Mouse (Mus musculus): ENCODE measurements at regions not wholly inside any gene's neighbourhood (a gene's known extent, or its start where the extent isn't known, plus 50 kb on each side); places are given as distances from the start of the nearest gene placed in this dataset.

DNA sequence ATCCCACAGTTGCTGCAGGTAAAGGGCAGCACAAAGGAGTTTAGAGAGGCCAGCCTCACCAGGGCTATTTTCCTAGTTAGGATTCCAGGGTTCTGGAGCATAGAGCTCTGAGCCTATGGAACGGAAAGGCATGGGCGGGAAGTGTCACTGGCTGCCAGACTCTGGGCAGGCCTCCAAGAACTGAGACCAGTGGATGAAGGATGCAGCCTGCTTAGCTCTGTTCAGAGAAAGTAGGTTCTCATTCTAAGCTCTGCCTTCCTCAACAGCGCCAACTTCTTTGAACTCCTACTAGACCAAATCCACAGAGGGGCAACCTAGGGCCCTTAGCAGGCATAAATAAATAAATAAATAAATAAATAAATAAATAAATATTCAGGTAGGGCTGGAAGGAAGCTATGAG is 80.1 kb upstream of the Foxq1 start:
- no peak for TF ChIP-seq POLR2A (IDR thresholded peaks at IDR 0.05; ENCODE audit: borderline replicate concordance, extremely low read depth, insufficient read depth, insufficient read length, poor library complexity, severe bottlenecking)
- no peak for TF ChIP-seq CTCF (IDR thresholded peaks at IDR 0.05; ENCODE audit: borderline replicate concordance, extremely low read depth, insufficient read depth, insufficient read length)
- DNase-seq (ENCODE audit: low read depth): peak; percentile 41

DNA sequence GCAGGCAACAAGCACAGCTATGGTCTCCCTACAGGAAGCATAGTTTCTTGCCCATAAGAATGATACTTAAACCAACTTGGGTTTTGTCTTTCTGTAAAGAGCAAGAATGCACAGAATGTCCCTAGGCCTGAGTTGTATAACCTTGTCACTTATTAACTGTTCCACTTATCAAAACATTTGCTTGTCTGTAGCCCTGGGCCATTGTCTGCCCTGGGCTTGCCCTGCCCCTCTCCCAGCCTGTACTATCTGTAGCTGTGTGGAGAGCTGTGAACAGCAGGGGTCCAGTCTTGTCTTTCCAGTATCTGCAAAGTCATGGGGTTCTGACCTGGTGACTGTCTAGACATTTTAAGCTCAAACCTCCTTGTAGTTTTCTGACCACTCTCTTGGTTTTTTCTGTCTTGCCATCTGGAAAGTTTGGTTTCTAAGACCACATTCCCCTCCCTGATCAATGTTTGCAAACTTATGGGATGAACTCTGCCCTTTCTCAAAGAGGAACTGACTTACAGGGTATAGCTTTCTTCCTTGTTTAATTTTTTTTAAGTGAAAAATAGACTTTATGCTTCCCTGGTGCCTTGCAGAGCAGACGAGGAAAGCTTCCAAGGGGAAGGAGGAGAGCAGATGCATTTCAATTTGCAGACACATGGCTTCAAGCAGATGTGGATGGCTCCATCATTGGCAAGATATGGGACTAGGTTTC is 78.6 kb upstream of the Foxq1 start:
- DNase-seq (ENCODE audit: low read depth): no peak
- no peak for TF ChIP-seq CTCF (IDR thresholded peaks at IDR 0.05; ENCODE audit: borderline replicate concordance, extremely low read depth, insufficient read depth, insufficient read length)
- TF ChIP-seq POLR2A (IDR thresholded peaks at IDR 0.05; ENCODE audit: borderline replicate concordance, extremely low read depth, insufficient read depth, insufficient read length, poor library complexity, severe bottlenecking): no peak

DNA sequence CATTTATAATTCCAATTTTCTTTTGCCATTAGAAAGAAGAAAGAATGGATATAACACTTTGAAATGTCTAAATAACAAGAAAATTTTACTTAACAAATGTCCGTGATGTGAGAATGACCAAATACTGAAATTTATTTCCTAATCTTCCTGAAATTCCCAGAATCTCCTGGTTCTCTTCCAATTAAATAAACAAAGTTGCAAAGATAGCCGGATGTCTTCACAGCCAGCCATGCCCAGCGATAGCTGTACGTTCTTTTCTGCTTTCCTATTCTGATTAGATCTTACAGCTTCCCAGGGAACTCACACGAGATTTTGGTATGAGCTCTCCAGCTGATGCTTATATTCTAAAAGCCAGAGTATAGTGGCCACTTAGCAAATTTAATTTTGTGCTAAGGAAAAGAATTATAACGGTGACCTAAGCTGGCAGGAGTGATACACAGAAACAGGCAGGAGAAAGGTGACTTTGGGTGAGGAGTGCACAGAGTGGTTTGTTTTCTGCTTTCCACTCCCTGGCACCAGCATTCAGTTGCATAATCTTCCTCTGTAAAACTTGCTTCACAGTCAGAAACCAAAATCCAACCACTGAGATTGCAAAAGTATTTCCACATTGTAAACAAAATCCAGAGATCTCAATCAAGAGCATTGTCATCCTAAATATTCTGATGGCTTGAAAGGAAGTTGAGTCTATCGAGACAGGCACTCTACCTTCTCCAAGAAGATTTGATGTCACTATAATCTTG is 74.7 kb upstream of the Foxq1 start:
- DNase-seq (ENCODE audit: low read depth): no peak
- TF ChIP-seq CTCF (IDR thresholded peaks at IDR 0.05; ENCODE audit: borderline replicate concordance, extremely low read depth, insufficient read depth, insufficient read length) (no peak), POLR2A (IDR thresholded peaks at IDR 0.05; ENCODE audit: borderline replicate concordance, extremely low read depth, insufficient read depth, insufficient read length, poor library complexity, severe bottlenecking) (no peak)

DNA sequence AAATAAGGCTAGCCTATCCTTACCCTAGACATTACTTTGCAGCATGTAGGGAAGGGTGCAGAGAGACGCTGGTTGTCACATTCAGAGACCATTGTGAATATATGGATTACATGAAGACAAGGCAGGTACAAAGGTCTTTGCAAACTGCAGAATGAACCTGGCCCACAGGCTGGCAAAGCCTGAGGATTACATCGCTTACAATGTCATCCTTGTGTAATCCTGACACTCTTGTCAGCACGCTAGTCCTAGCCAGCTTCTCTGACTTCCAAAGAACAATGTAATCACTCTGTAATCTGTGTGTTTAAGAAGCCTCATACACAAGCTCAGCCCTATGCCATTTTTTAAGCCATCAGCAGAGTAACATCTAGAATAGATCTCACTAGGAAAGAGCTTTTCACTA is 69.6 kb upstream of the Foxq1 start:
- TF ChIP-seq CTCF (IDR thresholded peaks at IDR 0.05; ENCODE audit: borderline replicate concordance, extremely low read depth, insufficient read depth, insufficient read length) (no peak), POLR2A (IDR thresholded peaks at IDR 0.05; ENCODE audit: borderline replicate concordance, extremely low read depth, insufficient read depth, insufficient read length, poor library complexity, severe bottlenecking) (no peak)
- no peak for DNase-seq (ENCODE audit: low read depth)

DNA sequence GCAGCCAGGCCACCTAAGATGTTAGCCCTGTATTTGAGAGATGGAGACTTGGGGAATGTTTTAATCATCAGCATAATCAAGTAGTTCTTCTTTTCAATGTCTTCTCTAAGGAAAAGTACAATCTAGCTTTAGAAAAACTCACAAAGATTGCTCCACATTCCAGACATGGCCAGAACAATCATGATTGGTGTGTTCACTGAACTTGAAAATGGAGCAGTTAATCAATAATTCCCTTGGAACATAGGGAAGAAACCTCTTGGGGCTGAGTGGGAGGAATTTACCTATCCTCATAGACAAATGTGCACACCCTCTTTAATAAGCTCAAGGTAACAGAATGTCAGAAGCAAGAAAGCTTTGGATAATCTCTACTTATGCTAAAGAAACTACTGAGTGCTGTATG is 67.7 kb upstream of the Foxq1 start:
- no peak for TF ChIP-seq CTCF (IDR thresholded peaks at IDR 0.05; ENCODE audit: borderline replicate concordance, extremely low read depth, insufficient read depth, insufficient read length)
- TF ChIP-seq POLR2A (IDR thresholded peaks at IDR 0.05; ENCODE audit: borderline replicate concordance, extremely low read depth, insufficient read depth, insufficient read length, poor library complexity, severe bottlenecking): no peak
- no peak for DNase-seq (ENCODE audit: low read depth)

DNA sequence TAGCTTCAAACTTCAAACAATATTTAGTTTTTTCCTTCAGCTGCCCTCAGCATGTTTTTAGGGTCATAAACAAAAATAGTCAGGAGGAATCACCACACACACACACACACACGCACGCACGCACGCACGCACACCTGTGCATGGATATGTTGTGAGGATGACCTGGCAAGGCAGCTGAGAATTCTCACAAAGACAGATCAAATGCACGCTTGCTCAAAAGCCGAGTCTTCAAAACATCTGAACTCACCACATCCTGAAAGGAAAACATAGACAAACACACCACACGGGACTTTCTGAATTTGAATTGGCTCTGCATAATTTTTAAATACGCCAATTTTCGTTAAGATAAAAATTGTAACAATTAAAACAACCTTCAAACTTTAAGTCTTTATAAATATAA is 52.7 kb upstream of the Foxq1 start:
- no peak for DNase-seq (ENCODE audit: low read depth)
- no peak for TF ChIP-seq POLR2A (IDR thresholded peaks at IDR 0.05; ENCODE audit: borderline replicate concordance, extremely low read depth, insufficient read depth, insufficient read length, poor library complexity, severe bottlenecking)
- no peak for TF ChIP-seq CTCF (IDR thresholded peaks at IDR 0.05; ENCODE audit: borderline replicate concordance, extremely low read depth, insufficient read depth, insufficient read length)

DNA sequence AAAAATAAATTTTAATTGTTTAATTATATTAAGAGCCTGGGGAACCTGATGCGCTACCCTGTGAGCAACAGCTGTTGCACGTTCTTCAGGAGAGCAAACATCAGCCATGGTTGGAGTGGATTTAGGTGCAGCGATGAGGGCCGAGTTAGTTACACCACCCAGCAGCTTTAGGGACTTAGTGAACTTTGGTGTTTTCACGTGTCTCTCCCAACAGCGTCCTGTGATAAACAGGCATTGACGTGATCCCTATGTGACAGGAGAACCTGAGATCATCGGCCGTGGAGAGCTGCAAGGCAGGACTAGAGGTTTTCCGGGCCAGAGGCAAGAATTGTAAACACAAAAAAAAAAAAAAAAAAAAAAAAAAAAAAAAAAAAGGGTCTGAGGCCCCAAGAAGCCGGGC is 52.1 kb upstream of the Foxq1 start:
- TF ChIP-seq POLR2A (IDR thresholded peaks at IDR 0.05; ENCODE audit: borderline replicate concordance, extremely low read depth, insufficient read depth, insufficient read length, poor library complexity, severe bottlenecking): no peak
- no peak for TF ChIP-seq CTCF (IDR thresholded peaks at IDR 0.05; ENCODE audit: borderline replicate concordance, extremely low read depth, insufficient read depth, insufficient read length)
- no peak for DNase-seq (ENCODE audit: low read depth)

DNA sequence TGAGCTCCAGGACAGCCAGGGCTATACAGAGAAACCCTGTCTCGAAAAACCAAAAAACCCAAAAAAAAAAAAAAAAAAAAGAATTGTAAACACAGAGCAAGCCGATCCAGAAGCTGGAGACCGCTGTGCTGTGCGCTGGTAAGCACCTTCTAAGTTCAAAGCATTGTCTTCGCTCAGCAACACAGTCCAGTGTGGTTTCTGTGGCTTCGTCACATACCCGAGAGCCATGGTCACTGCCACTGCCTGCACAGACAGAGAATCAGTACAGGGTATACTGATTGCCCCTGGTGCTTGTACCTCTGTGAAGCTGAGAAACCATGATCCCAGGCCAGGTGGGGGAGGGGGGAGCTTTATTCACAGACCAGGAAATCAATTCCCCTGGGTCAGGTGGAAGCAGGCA is 51.6 kb upstream of the Foxq1 start:
- TF ChIP-seq POLR2A (IDR thresholded peaks at IDR 0.05; ENCODE audit: borderline replicate concordance, extremely low read depth, insufficient read depth, insufficient read length, poor library complexity, severe bottlenecking): no peak
- no peak for TF ChIP-seq CTCF (IDR thresholded peaks at IDR 0.05; ENCODE audit: borderline replicate concordance, extremely low read depth, insufficient read depth, insufficient read length)
- no peak for DNase-seq (ENCODE audit: low read depth)

DNA sequence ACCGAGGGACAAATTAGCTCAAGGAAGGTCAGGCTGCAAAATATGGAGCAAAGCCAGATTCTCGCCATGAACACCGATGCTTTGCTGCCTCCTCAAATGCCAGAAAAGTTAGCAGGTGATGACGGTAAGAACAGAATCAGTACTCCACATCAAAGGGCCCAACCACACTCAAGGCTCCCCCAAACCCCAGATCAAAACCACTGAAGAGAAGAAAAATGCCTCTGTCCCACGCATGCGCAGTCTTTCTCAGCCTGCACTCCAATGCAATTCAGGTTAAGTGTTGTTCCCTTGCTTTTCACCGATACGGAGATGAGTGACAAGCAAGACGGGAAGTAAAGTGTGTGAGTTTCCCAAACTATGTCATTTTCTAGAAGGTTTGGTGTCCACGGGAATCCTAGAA is 50.5 kb upstream of the Foxq1 start:
- no peak for TF ChIP-seq CTCF (IDR thresholded peaks at IDR 0.05; ENCODE audit: borderline replicate concordance, extremely low read depth, insufficient read depth, insufficient read length)
- TF ChIP-seq POLR2A (IDR thresholded peaks at IDR 0.05; ENCODE audit: borderline replicate concordance, extremely low read depth, insufficient read depth, insufficient read length, poor library complexity, severe bottlenecking): no peak
- DNase-seq (ENCODE audit: low read depth): no peak

Measured in brain, embryonic 14.5 days (tissue).